Mouse (Mus musculus) cerebellum, adult 2 months (tissue): Measurements from ENCODE around the gene Tcf7l2.

Source experiments
- CTCF ChIP-seq: fragments of 200-500 bp; IDR thresholded peaks from 2 replicates; pipeline ENCODE4 v1.5.1; 2011; ENCODE audit warnings: low read depth, mild to moderate bottlenecking, control low read depth, low read length, moderate library complexity, borderline replicate concordance; ENCODE audit not compliant: insufficient read depth
- POLR2A ChIP-seq: fragments of 200-500 bp; IDR thresholded peaks from 2 replicates; pipeline ENCODE4 v1.6.1; 2011; ENCODE audit warnings: low read length, control low read depth, borderline replicate concordance; ENCODE audit not compliant: insufficient read depth

GRCm38 (mm10) chr19:55702081-55702480 lies 39.5 kb upstream of the Tcf7l2 start:
- TF ChIP-seq CTCF (no peak), POLR2A (no peak)
